Mouse (Mus musculus): ENCODE measurements around the gene Mcrip2. TPM values are rescaled to one million over a fixed set of nuclear protein-coding genes. Genes with fewer than 3 reads are reported as not detected.

Gene Mcrip2
- polyA plus RNA-seq, 1 experiment from 2014 or later, result 14.4 TPM

- H3K9ac ChIP-seq (replicated peaks), result no peak overlapping the region
- peaks cover 22% of the 10 kb centered on the region for H3K27me3 ChIP-seq
- WGBS, result 10% methylated on average over 46 of the region's 46 CpGs
- no peak overlapping the region for H3K4me3 ChIP-seq
- peaks cover 13% of the 10 kb centered on the region for H3K4me1 ChIP-seq
- H3K4me2 ChIP-seq (replicated peaks), result no peak overlapping the region
- H3K36me3 ChIP-seq, result peaks cover 27% of the 10 kb centered on the region
- H3K9me3 ChIP-seq, result no peaks in the 10 kb centered on the region
- H3K27ac ChIP-seq (replicated peaks), result no peak overlapping the region
- ATAC-seq (replicated peaks), result no peak
Measured at GRCm38 (mm10) chr17:25818851-25819780, 49.4 kb downstream of the Mcrip2 start.

DNA sequence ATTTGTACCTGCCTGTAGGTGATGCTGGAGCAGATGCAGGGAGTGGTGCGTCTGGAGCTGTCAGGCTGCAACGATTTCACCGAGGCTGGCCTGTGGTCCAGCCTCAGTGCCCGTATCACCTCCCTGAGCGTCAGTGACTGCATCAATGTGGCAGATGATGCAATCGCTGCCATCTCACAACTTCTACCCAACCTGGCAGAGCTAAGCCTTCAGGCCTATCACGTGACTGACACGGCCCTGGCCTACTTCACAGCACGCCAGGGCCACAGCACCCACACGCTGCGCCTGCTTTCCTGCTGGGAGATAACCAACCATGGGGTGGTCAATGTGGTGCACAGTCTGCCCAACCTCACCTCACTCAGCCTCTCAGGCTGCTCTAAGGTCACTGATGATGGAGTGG is 50.9 kb downstream of the Mcrip2 start:
- Histone ChIP-seq H3K36me3 (peaks cover 27% of the 10 kb centered on the region), H3K9ac (replicated peaks) (no peak overlapping the region), H3K4me2 (replicated peaks) (no peak overlapping the region), H3K4me1 (peaks cover 18% of the 10 kb centered on the region), H3K27ac (replicated peaks) (no peak overlapping the region), H3K4me3 (no peak overlapping the region), H3K9me3 (no peaks in the 10 kb centered on the region), H3K27me3 (peaks cover 22% of the 10 kb centered on the region)
- WGBS, result 93% methylated on average over 11 of the region's 11 CpGs
- no peak for ATAC-seq (replicated peaks)

Small RNAs within 50 kb of the gene (microRNA-seq; reads per million reads assigned to microRNA genes)
- not detected for gene Mir3082

Other genes starting within 250 kb of the Mcrip2 start
- 1.6 and 1.7 TPM in 2 replicates for gene Gng13, start 151.6 kb downstream of the Mcrip2 start, polyA plus RNA-seq (2015; fragmentation: Nextera tagmentation; extraction: Ambion mirVana)
- gene Chtf18, start 141.3 kb downstream of the Mcrip2 start, polyA plus RNA-seq (2015; fragmentation: Nextera tagmentation; extraction: Ambion mirVana), result 14.5 and 14.8 TPM in 2 replicates
- gene Rpusd1, start 141.1 kb downstream of the Mcrip2 start, polyA plus RNA-seq (2015; fragmentation: Nextera tagmentation; extraction: Ambion mirVana), result 24.2 and 26.3 TPM in 2 replicates
- gene Mslnl, start 132.7 kb downstream of the Mcrip2 start, polyA plus RNA-seq (2015; fragmentation: Nextera tagmentation; extraction: Ambion mirVana), result not detected in 2 replicates
- gene Msln, start 114.4 kb downstream of the Mcrip2 start, polyA plus RNA-seq (2015; fragmentation: Nextera tagmentation; extraction: Ambion mirVana), result 0.31 and 0.72 TPM in 2 replicates
- gene Narfl, start 95.0 kb downstream of the Mcrip2 start, polyA plus RNA-seq (2015; fragmentation: Nextera tagmentation; extraction: Ambion mirVana), result 30.9 and 31.2 TPM in 2 replicates
- 115 and 121 TPM in 2 replicates for gene Haghl, start 83.1 kb downstream of the Mcrip2 start, polyA plus RNA-seq (2015; fragmentation: Nextera tagmentation; extraction: Ambion mirVana)
- 0.17 and 0.26 TPM in 2 replicates for gene Ccdc78, start 82.2 kb downstream of the Mcrip2 start, polyA plus RNA-seq (2015; fragmentation: Nextera tagmentation; extraction: Ambion mirVana)
- gene Fam173a, start 75.9 kb downstream of the Mcrip2 start, polyA plus RNA-seq (2015; fragmentation: Nextera tagmentation; extraction: Ambion mirVana), result 71.4 and 84.2 TPM in 2 replicates
- gene AC134908.4, start 73.1 kb downstream of the Mcrip2 start, polyA plus RNA-seq (2015; fragmentation: Nextera tagmentation; extraction: Ambion mirVana), result not detected in 2 replicates
- 31.4 and 37.3 TPM in 2 replicates for gene Metrn, start 71.6 kb downstream of the Mcrip2 start, polyA plus RNA-seq (2015; fragmentation: Nextera tagmentation; extraction: Ambion mirVana)
- 33.2 and 35.3 TPM in 2 replicates for gene Fbxl16, start 59.7 kb downstream of the Mcrip2 start, polyA plus RNA-seq (2015; fragmentation: Nextera tagmentation; extraction: Ambion mirVana)
- 34.2 and 34.3 TPM in 2 replicates for gene Wdr24, start 45.1 kb downstream of the Mcrip2 start, polyA plus RNA-seq (2015; fragmentation: Nextera tagmentation; extraction: Ambion mirVana)
- gene Jmjd8, start 39.9 kb downstream of the Mcrip2 start, polyA plus RNA-seq (2015; fragmentation: Nextera tagmentation; extraction: Ambion mirVana), result 65.9 and 67.0 TPM in 2 replicates
- gene Stub1, start 35.4 kb downstream of the Mcrip2 start, polyA plus RNA-seq (2015; fragmentation: Nextera tagmentation; extraction: Ambion mirVana), result 308 and 313 TPM in 2 replicates
- 29.1 and 30.8 TPM in 2 replicates for gene Rhbdl1, start 31.5 kb downstream of the Mcrip2 start, polyA plus RNA-seq (2015; fragmentation: Nextera tagmentation; extraction: Ambion mirVana)
- 8.3 and 10.1 TPM in 2 replicates for gene Gm20683, start 27.0 kb downstream of the Mcrip2 start, polyA plus RNA-seq (2015; fragmentation: Nextera tagmentation; extraction: Ambion mirVana)
- 15.2 and 16.1 TPM in 2 replicates for gene Rhot2, start 23.9 kb downstream of the Mcrip2 start, polyA plus RNA-seq (2015; fragmentation: Nextera tagmentation; extraction: Ambion mirVana)
- gene Wdr90, start 7.3 kb downstream of the Mcrip2 start, polyA plus RNA-seq (2015; fragmentation: Nextera tagmentation; extraction: Ambion mirVana), result 18.8 and 24.8 TPM in 2 replicates
- 61.8 and 62.0 TPM in 2 replicates for gene Mettl26, start 6.3 kb upstream of the Mcrip2 start, polyA plus RNA-seq (2015; fragmentation: Nextera tagmentation; extraction: Ambion mirVana)
- 0.55 and 0.60 TPM in 2 replicates for gene Wfikkn1, start 12.1 kb upstream of the Mcrip2 start, polyA plus RNA-seq (2015; fragmentation: Nextera tagmentation; extraction: Ambion mirVana)
- gene Rab40c, start 51.0 kb upstream of the Mcrip2 start, polyA plus RNA-seq (2015; fragmentation: Nextera tagmentation; extraction: Ambion mirVana), result 50.8 and 52.6 TPM in 2 replicates
- 51.7 and 53.4 TPM in 2 replicates for gene Pigq, start 76.2 kb upstream of the Mcrip2 start, polyA plus RNA-seq (2015; fragmentation: Nextera tagmentation; extraction: Ambion mirVana)
- not detected in 2 replicates for gene Nhlrc4, start 76.2 kb upstream of the Mcrip2 start, polyA plus RNA-seq (2015; fragmentation: Nextera tagmentation; extraction: Ambion mirVana)
- 0.09 TPM in 1 of 2 replicates, not detected in the other for gene A930017K11Rik, start 83.8 kb upstream of the Mcrip2 start, polyA plus RNA-seq (2015; fragmentation: Nextera tagmentation; extraction: Ambion mirVana)
- gene Capn15, start 117.0 kb upstream of the Mcrip2 start, polyA plus RNA-seq (2015; fragmentation: Nextera tagmentation; extraction: Ambion mirVana), result 23.9 and 24.8 TPM in 2 replicates
- 34.0 and 36.3 TPM in 2 replicates for gene Rab11fip3, start 200.8 kb upstream of the Mcrip2 start, polyA plus RNA-seq (2015; fragmentation: Nextera tagmentation; extraction: Ambion mirVana)
- gene Decr2, start 221.6 kb upstream of the Mcrip2 start, polyA plus RNA-seq (2015; fragmentation: Nextera tagmentation; extraction: Ambion mirVana), result 27.7 and 29.1 TPM in 2 replicates
- 37.1 and 40.7 TPM in 2 replicates for gene Nme4, start 226.8 kb upstream of the Mcrip2 start, polyA plus RNA-seq (2015; fragmentation: Nextera tagmentation; extraction: Ambion mirVana)
- 2.1 and 2.3 TPM in 2 replicates for gene Tmem8, start 244.5 kb upstream of the Mcrip2 start, polyA plus RNA-seq (2015; fragmentation: Nextera tagmentation; extraction: Ambion mirVana)

All from forebrain, embryonic 15.5 days (tissue).